Comparison of ENCODE assay signal across 36 mouse cellular contexts in genomic region chr6:137667665-137668064, GRCm38 (mm10).
"Had no signal": no experiment of that assay in that cellular context is flagged by ENCODE, and none has a peak within 500 bp of the region (broad histone marks: within the 10 kb centered on the region; RNA-seq: fewer than 3 reads in every experiment).

No protein-coding gene starts in this region.

- H3K4me2 ChIP-seq: heart, embryonic 11.5 days; heart, embryonic 12.5 days; heart, embryonic 13.5 days; heart, embryonic 15.5 days; hindbrain, embryonic 12.5 days; hindbrain, embryonic 13.5 days; hindbrain, embryonic 14.5 days; hindbrain, embryonic 15.5 days; intestine, embryonic 15.5 days; kidney, embryonic 15.5 days had no signal

- ATAC-seq: hindbrain, embryonic 16.5 days; hindbrain, postnatal 0 days; inflammation-experienced regulatory T-cells, adult 6 months; intestine, embryonic 15.5 days; intestine, embryonic 16.5 days; intestine, postnatal 0 days had no signal

- H3K4me1 ChIP-seq: heart, embryonic 12.5 days; heart, embryonic 15.5 days; hindbrain, embryonic 10.5 days; hindbrain, embryonic 12.5 days; hindbrain, embryonic 13.5 days; hindbrain, embryonic 15.5 days; intestine, embryonic 15.5 days; kidney, embryonic 15.5 days had no signal

- H3K4me3 ChIP-seq: heart, adult 2 months; heart, embryonic 10.5 days; heart, embryonic 12.5 days; heart, embryonic 13.5 days; heart, embryonic 15.5 days; hindbrain, embryonic 10.5 days; hindbrain, embryonic 12.5 days; hindbrain, embryonic 13.5 days; hindbrain, embryonic 15.5 days; intestine, embryonic 15.5 days; kidney, embryonic 15.5 days; layer of hippocampus, adult 2 months had no signal

- H3K9ac ChIP-seq: heart, embryonic 12.5 days; heart, embryonic 13.5 days; heart, embryonic 15.5 days; hindbrain, embryonic 12.5 days; hindbrain, embryonic 13.5 days; hindbrain, embryonic 14.5 days; hindbrain, embryonic 15.5 days; intestine, embryonic 15.5 days; kidney, embryonic 15.5 days had no signal

- H3K27me3 ChIP-seq: heart, embryonic 12.5 days; heart, embryonic 13.5 days; heart, embryonic 15.5 days; hindbrain, embryonic 12.5 days; hindbrain, embryonic 13.5 days; hindbrain, embryonic 15.5 days; intestine, embryonic 15.5 days; kidney, embryonic 15.5 days had no signal

- H3K36me3 ChIP-seq: heart, embryonic 10.5 days; heart, embryonic 12.5 days; heart, embryonic 13.5 days; heart, embryonic 15.5 days; hindbrain, embryonic 10.5 days; hindbrain, embryonic 12.5 days; hindbrain, embryonic 13.5 days; hindbrain, embryonic 15.5 days; intestine, embryonic 15.5 days; kidney, embryonic 15.5 days had no signal

- DNase-seq: heart, adult 18-20 months; heart, adult 2 months; heart, postnatal 10 days; heart, postnatal 14 days; heart, postnatal 36 days; heart, postnatal 4 days; kidney, adult 11 months; kidney, adult 18-20 months; kidney, adult 2 months; kidney, adult 8-10 months; kidney, adult 9 months; kidney, postnatal 10 days; kidney, postnatal 14 days; kidney, postnatal 25 days; kidney, postnatal 36 days; kidney, postnatal 4 days; layer of hippocampus, adult 9-11 months had no signal

- H3K9me3 ChIP-seq: heart, embryonic 10.5 days; heart, embryonic 12.5 days; heart, embryonic 13.5 days; heart, embryonic 15.5 days; hindbrain, embryonic 10.5 days; hindbrain, embryonic 12.5 days; hindbrain, embryonic 13.5 days; hindbrain, embryonic 15.5 days; intestine, embryonic 15.5 days; kidney, embryonic 15.5 days had no signal

- H3K27ac ChIP-seq: heart, embryonic 10.5 days; heart, embryonic 13.5 days; heart, embryonic 15.5 days; hindbrain, embryonic 10.5 days; hindbrain, embryonic 12.5 days; hindbrain, embryonic 13.5 days; hindbrain, embryonic 14.5 days; hindbrain, embryonic 15.5 days; hindbrain, postnatal 0 days; intestine, embryonic 15.5 days; kidney, embryonic 15.5 days; kidney, postnatal 0 days; layer of hippocampus, adult 2 months had no signal
